Mouse (Mus musculus) limb, embryonic 12.5 days (tissue): Measurements from ENCODE around the gene Tnnt3. TPM values are rescaled to one million over a fixed set of nuclear protein-coding genes. Genes with fewer than 3 reads are reported as not detected.

Experiments
- polyA plus RNA-seq: library from polyadenylated mRNA; unstranded; fragments of >200 nt; fragmentation: Nextera tagmentation; extraction: Ambion mirVana; gene quantifications from 2 replicates; pipeline ENCODE4 v1.2.1, GENCODE M21; 2016

The Tnnt3 gene
- polyA plus RNA-seq, 1 experiment from 2014 or later: 14.3 TPM

Other genes starting within 250 kb of the Tnnt3 start
- not detected in 2 replicates for gene Gm2431, start 240.5 kb upstream of the Tnnt3 start, polyA plus RNA-seq
- not detected in 2 replicates for gene Gm4559, start 224.5 kb upstream of the Tnnt3 start, polyA plus RNA-seq
- not detected in 2 replicates for gene Krtap5-1, start 201.7 kb upstream of the Tnnt3 start, polyA plus RNA-seq
- not detected in 2 replicates for gene Krtap5-4, start 195.3 kb upstream of the Tnnt3 start, polyA plus RNA-seq
- 0.27 and 0.33 TPM in 2 replicates for gene Ifitm10, start 125.1 kb upstream of the Tnnt3 start, polyA plus RNA-seq
- gene Gm49369, start 116.2 kb upstream of the Tnnt3 start, polyA plus RNA-seq: 0.63 and 3.4 TPM in 2 replicates
- gene Ctsd, start 110.8 kb upstream of the Tnnt3 start, polyA plus RNA-seq: 135 and 145 TPM in 2 replicates
- gene Syt8, start 64.0 kb upstream of the Tnnt3 start, polyA plus RNA-seq: 0.60 TPM in 1 of 2 replicates, not detected in the other
- gene Tnni2, start 57.0 kb upstream of the Tnnt3 start, polyA plus RNA-seq: 14.4 and 15.3 TPM in 2 replicates
- 30.2 and 30.3 TPM in 2 replicates for gene Lsp1, start 38.0 kb upstream of the Tnnt3 start, polyA plus RNA-seq
- 29.4 and 33.3 TPM in 2 replicates for gene Mrpl23, start 33.9 kb downstream of the Tnnt3 start, polyA plus RNA-seq
- 815 and 938 TPM in 2 replicates for gene Igf2, start 168.0 kb downstream of the Tnnt3 start, polyA plus RNA-seq
- gene Gm49394, start 171.1 kb downstream of the Tnnt3 start, polyA plus RNA-seq: not detected in 2 replicates
- gene Ins2, start 244.5 kb downstream of the Tnnt3 start, polyA plus RNA-seq: not detected in 2 replicates